9 mouse cellular contexts compared by ENCODE assay signal in genomic region chr2:158359757-158360620, GRCm38 (mm10). TPM values are rescaled to one million over a fixed set of nuclear protein-coding genes. Genes with fewer than 3 reads are reported as not detected.
DNase-seq lines count a peak whose midpoint lies in the region; ATAC-seq and TF ChIP-seq lines count a peak whose summit lies in the region.
"Had no signal": no experiment of that assay in that cellular context is flagged by ENCODE, and none has a peak within 500 bp of the region (broad histone marks: within the 10 kb centered on the region; RNA-seq: fewer than 3 reads in every experiment).

No protein-coding gene starts in this region.

- ATAC-seq in kidney, embryonic 16.5 days (ENCODE audit: low FRiP score, low TSS enrichment) = no peak
- no peak for ATAC-seq in neural tube, embryonic 12.5 days (ENCODE audit: low FRiP score, low read depth)
- no peak for ATAC-seq in cerebellum, adult (ENCODE audit: insufficient number of reproducible peaks, low FRiP score, low TSS enrichment)

- 19% methylated on average over 12 of the region's 12 CpGs for WGBS in liver, adult 2 months
- 49% methylated on average over 12 of the region's 12 CpGs for WGBS in kidney, embryonic 16.5 days
- 69% methylated on average over 12 of the region's 12 CpGs for WGBS in neural tube, embryonic 12.5 days

- H3K27me3 ChIP-seq in liver, adult 2 months (ENCODE audit: control insufficient read depth, insufficient read depth, low read length) = no peaks in the 10 kb centered on the region
- H3K27me3 ChIP-seq in kidney, embryonic 16.5 days (ENCODE audit: insufficient read depth, low read length) = no peaks in the 10 kb centered on the region
- no peaks in the 10 kb centered on the region for H3K27me3 ChIP-seq in neural tube, embryonic 12.5 days (replicated peaks)

- H3K4me3 ChIP-seq in liver, adult 2 months (ENCODE audit: insufficient read depth, low read depth, low read length) = peak overlapping the region; percentile 90; the same call in 1 of the 2 replicates
- H3K4me3 ChIP-seq in embryonic fibroblast, embryonic 13.5 days (ENCODE audit: insufficient read depth, low read length) = peak overlapping the region; percentile 84
- H3K4me3 ChIP-seq in kidney, embryonic 16.5 days (ENCODE audit: low read length) = peak overlapping the region; percentile 89
- peak overlapping the region; percentile 69 for H3K4me3 ChIP-seq in neural tube, embryonic 12.5 days

- no peak for TF ChIP-seq POLR2A in liver, adult 2 months (IDR thresholded peaks at IDR 0.05; ENCODE audit: extremely low read depth, insufficient read depth, low read length)
- no peak for TF ChIP-seq POLR2A in embryonic fibroblast, embryonic 13.5 days (IDR thresholded peaks at IDR 0.05; ENCODE audit: low read depth, low read length)

- no peaks in the 10 kb centered on the region for H3K79me2 ChIP-seq in liver, adult 2 months (ENCODE audit: control insufficient read depth, insufficient read depth, low read length)

- H3K9ac ChIP-seq in liver, adult 2 months (ENCODE audit: low read depth, low read length) = peak overlapping the region; percentile 82
- H3K9ac ChIP-seq in kidney, embryonic 16.5 days (replicated peaks; ENCODE audit: low read length) = peak overlapping the region; percentile 97
- peak overlapping the region; percentile 83 for H3K9ac ChIP-seq in neural tube, embryonic 12.5 days

- peaks cover 21% of the 10 kb centered on the region for H3K4me1 ChIP-seq in liver, adult 2 months (ENCODE audit: control insufficient read depth, insufficient read depth, low read length)
- H3K4me1 ChIP-seq in embryonic fibroblast, embryonic 13.5 days (ENCODE audit: control insufficient read depth, insufficient read depth, low read length) = peaks cover 3% of the 10 kb centered on the region
- H3K4me1 ChIP-seq in kidney, embryonic 16.5 days (ENCODE audit: insufficient read depth, low read length) = peaks cover 25% of the 10 kb centered on the region
- peaks cover 18% of the 10 kb centered on the region for H3K4me1 ChIP-seq in neural tube, embryonic 12.5 days

- peak overlapping the region; percentile 80 for H3K4me2 ChIP-seq in kidney, embryonic 16.5 days (replicated peaks; ENCODE audit: low read depth, low read length)
- H3K4me2 ChIP-seq in neural tube, embryonic 12.5 days (replicated peaks) = peak overlapping the region; percentile 88

- DNase-seq in liver, adult 2 months (ENCODE audit: extremely low read depth, low read depth, low spot score) = peak; percentile 98
- no peak for DNase-seq in liver
- DNase-seq in testis, postnatal 14 days (ENCODE audit: low spot score) = no peak
- DNase-seq in embryo, embryonic 10 days (ENCODE audit: low spot score) = no peak
- DNase-seq: gastrocnemius, postnatal 14 days had no signal

- peaks cover 36% of the 10 kb centered on the region for H3K36me3 ChIP-seq in liver, adult 2 months (ENCODE audit: control insufficient read depth, insufficient read depth, low read length)
- H3K36me3 ChIP-seq in kidney, embryonic 16.5 days (ENCODE audit: insufficient read depth, low read length) = peaks cover 51% of the 10 kb centered on the region
- peaks cover 51% of the 10 kb centered on the region for H3K36me3 ChIP-seq in neural tube, embryonic 12.5 days

- H3K9me3 ChIP-seq in kidney, embryonic 16.5 days (ENCODE audit: low read length) = no peaks in the 10 kb centered on the region
- H3K9me3 ChIP-seq in neural tube, embryonic 12.5 days = no peaks in the 10 kb centered on the region

- peak overlapping the region; percentile 85 for H3K27ac ChIP-seq in liver, adult 2 months (replicated peaks; ENCODE audit: insufficient read depth, low read depth, low read length)
- H3K27ac ChIP-seq in embryonic fibroblast, embryonic 13.5 days (ENCODE audit: insufficient read depth, low read length) = no peak overlapping the region
- peak overlapping the region; percentile 67 for H3K27ac ChIP-seq in kidney, embryonic 16.5 days (ENCODE audit: low read length)
- H3K27ac ChIP-seq in neural tube, embryonic 12.5 days = no peak overlapping the region

- no peak for TF ChIP-seq CTCF in liver, adult 2 months (IDR thresholded peaks at IDR 0.05; ENCODE audit: low read depth, low read length)
- TF ChIP-seq CTCF in embryonic fibroblast, embryonic 13.5 days (IDR thresholded peaks at IDR 0.05; ENCODE audit: borderline replicate concordance, insufficient read depth, low read length) = no peak

RNA-seq across cellular contexts. Expression of gene Snhg11, which starts 15.4 kb away (rescaled TPM):
- 0.74 and 0.92 TPM in 2 replicates for total RNA-seq in liver, adult 2 months (2014; rRNA removed)
- polyA plus RNA-seq in liver, adult 2 months (2012; rRNA removed) = 2.2 and 3.5 TPM in 2 replicates
- 0.54 and 1.3 TPM in 2 replicates for polyA plus RNA-seq in embryonic fibroblast, embryonic 13.5 days (2011; ENCODE audit: insufficient read length, low read depth, missing spikeins)
- polyA plus RNA-seq in kidney, embryonic 16.5 days (2015; fragmentation: Nextera tagmentation; extraction: Ambion mirVana) = 3.4 and 8.9 TPM in 2 replicates
- polyA plus RNA-seq in neural tube, embryonic 12.5 days (2016; fragmentation: Nextera tagmentation; extraction: Ambion mirVana) = 204 and 207 TPM in 2 replicates

RNA-seq across cellular contexts. Expression of gene Ralgapb, which starts 49.7 kb away (rescaled TPM):
- 9.7 and 9.9 TPM in 2 replicates for total RNA-seq in liver, adult 2 months (2014; rRNA removed)
- polyA plus RNA-seq in liver, adult 2 months (2012; rRNA removed) = 5.6 and 6.1 TPM in 2 replicates
- 49.5 and 55.2 TPM in 2 replicates for polyA plus RNA-seq in embryonic fibroblast, embryonic 13.5 days (2011; ENCODE audit: insufficient read length, low read depth, missing spikeins)
- polyA plus RNA-seq in kidney, embryonic 16.5 days (2015; fragmentation: Nextera tagmentation; extraction: Ambion mirVana) = 13.7 and 15.9 TPM in 2 replicates
- 21.2 and 25.2 TPM in 2 replicates for polyA plus RNA-seq in neural tube, embryonic 12.5 days (2016; fragmentation: Nextera tagmentation; extraction: Ambion mirVana)

RNA-seq across cellular contexts. Expression of gene Lbp, which starts 53.7 kb away (rescaled TPM):
- total RNA-seq in liver, adult 2 months (2014; rRNA removed) = 66.8 and 85.7 TPM in 2 replicates
- polyA plus RNA-seq in liver, adult 2 months (2012; rRNA removed) = 164 and 230 TPM in 2 replicates
- 0.47 and 2.7 TPM in 2 replicates for polyA plus RNA-seq in embryonic fibroblast, embryonic 13.5 days (2011; ENCODE audit: insufficient read length, low read depth, missing spikeins)
- polyA plus RNA-seq in kidney, embryonic 16.5 days (2015; fragmentation: Nextera tagmentation; extraction: Ambion mirVana) = 31.0 and 34.5 TPM in 2 replicates
- 2.5 and 2.6 TPM in 2 replicates for polyA plus RNA-seq in neural tube, embryonic 12.5 days (2016; fragmentation: Nextera tagmentation; extraction: Ambion mirVana)

Comparison
In these comparisons a context has a peak if more than half of its experiments do, and no peak if none do; other contexts are left out.
1. H3K27ac ChIP-seq: peak in liver, adult 2 months (single experiment) and kidney, embryonic 16.5 days (single experiment); none in embryonic fibroblast, embryonic 13.5 days (single experiment) and neural tube, embryonic 12.5 days (single experiment).
2. RNA of gene Snhg11, which starts 15.4 kb away (polyA plus RNA-seq): 204 to 207 TPM in neural tube, embryonic 12.5 days; 2.2 to 3.5 TPM in liver, adult 2 months, 3.4 to 8.9 TPM in kidney, embryonic 16.5 days and 0.54 to 1.3 TPM in embryonic fibroblast, embryonic 13.5 days; every median in the first group is over 10 times any median in the second.
3. Peak in every context shown above with its lines, with median percentiles within 50 percentile points of each other: H3K4me3 ChIP-seq and H3K9ac ChIP-seq.